Mouse (Mus musculus) testis, adult 2 months (tissue): ENCODE measurements at regions not wholly inside any gene's neighbourhood (a gene's known extent, or its start where the extent isn't known, plus 50 kb on each side); places are given as distances from the start of the nearest gene placed in this dataset.

Source experiments
- CTCF ChIP-seq: fragments of 200-500 bp; IDR thresholded peaks from 2 replicates; pipeline ENCODE4 v1.5.1; 2012; ENCODE audit warnings: low read depth, mild to moderate bottlenecking, inconsistent platforms, low read length, moderate library complexity; ENCODE audit not compliant: control insufficient read depth, insufficient read depth, insufficient replicate concordance
- POLR2A ChIP-seq: fragments of 200-500 bp; IDR thresholded peaks from 2 replicates; pipeline ENCODE4 v1.6.1; 2012; ENCODE audit warnings: low read depth, mild to moderate bottlenecking, inconsistent platforms, low read length, moderate library complexity; ENCODE audit not compliant: control insufficient read depth

- TF ChIP-seq CTCF: no peak
- no peak for TF ChIP-seq POLR2A
Observed at GRCm38 (mm10) chr9:61756224-61756800, 158.0 kb downstream of the Rplp1 start.
